Mouse (Mus musculus) ES-Bruce4 (cell line): ENCODE results near the gene Morn5. TPM values are rescaled to one million over a fixed set of nuclear protein-coding genes. Genes with fewer than 3 reads are reported as not detected.

ENCODE experiments used
- H3K27ac ChIP-seq: 2 replicates; pipeline ENCODE4 v1.5.1; 2012; ENCODE audit warnings: low read length, inconsistent platforms; ENCODE audit not compliant: insufficient read depth
- H3K27me3 ChIP-seq: 2 replicates; pipeline ENCODE4 v1.6.1; 2012; ENCODE audit warnings: mild to moderate bottlenecking, low read length, inconsistent platforms; ENCODE audit not compliant: control insufficient read depth, poor library complexity, insufficient read depth, severe bottlenecking
- H3K36me3 ChIP-seq: 2 replicates; pipeline ENCODE4 v1.6.1; 2012; ENCODE audit warnings: inconsistent platforms, mild to moderate bottlenecking, low read length, moderate library complexity; ENCODE audit not compliant: control insufficient read depth, poor library complexity, insufficient read depth, severe bottlenecking
- H3K4me1 ChIP-seq: one replicate; pipeline ENCODE4 v1.8.1; 2011; ENCODE audit warnings: low read length; ENCODE audit not compliant: control insufficient read depth, insufficient read depth
- H3K4me3 ChIP-seq: 2 replicates; pipeline ENCODE4 v1.5.1; 2011; ENCODE audit warnings: low read depth, mild to moderate bottlenecking, low read length
- H3K9ac ChIP-seq: 2 replicates; pipeline ENCODE4 v1.6.1; 2012; ENCODE audit warnings: low read depth, mild to moderate bottlenecking, inconsistent platforms; ENCODE audit not compliant: poor library complexity, severe bottlenecking
- H3K9me3 ChIP-seq: replicated peaks from 2 replicates; pipeline ENCODE4 v1.6.1; 2012; ENCODE audit warnings: mild to moderate bottlenecking, low read length, inconsistent platforms; ENCODE audit not compliant: control insufficient read depth, poor library complexity, insufficient read depth, severe bottlenecking
- CTCF ChIP-seq: IDR thresholded peaks from one replicate; pipeline ENCODE4 v1.8.1; 2011; ENCODE audit warnings: low read depth, low read length
- EP300 ChIP-seq: IDR thresholded peaks from 2 replicates; pipeline ENCODE4 v1.6.1; 2011; ENCODE audit warnings: low read depth, low read length; ENCODE audit not compliant: insufficient read depth
- POLR2A ChIP-seq: IDR thresholded peaks from one replicate; pipeline ENCODE4 v1.8.1; 2011; ENCODE audit warnings: low read length; ENCODE audit not compliant: insufficient read depth
- polyA plus RNA-seq: library from polyadenylated mRNA; stranded (reverse); fragments of >200 nt; gene quantifications from 2 replicates; pipeline ENCODE4 v1.2.4, GENCODE M21; 2011; ENCODE audit warnings: low read depth; ENCODE audit not compliant: missing spikeins, insufficient read depth, insufficient read length

The Morn5 gene
- polyA plus RNA-seq, 1 experiment, result not detected

DNA sequence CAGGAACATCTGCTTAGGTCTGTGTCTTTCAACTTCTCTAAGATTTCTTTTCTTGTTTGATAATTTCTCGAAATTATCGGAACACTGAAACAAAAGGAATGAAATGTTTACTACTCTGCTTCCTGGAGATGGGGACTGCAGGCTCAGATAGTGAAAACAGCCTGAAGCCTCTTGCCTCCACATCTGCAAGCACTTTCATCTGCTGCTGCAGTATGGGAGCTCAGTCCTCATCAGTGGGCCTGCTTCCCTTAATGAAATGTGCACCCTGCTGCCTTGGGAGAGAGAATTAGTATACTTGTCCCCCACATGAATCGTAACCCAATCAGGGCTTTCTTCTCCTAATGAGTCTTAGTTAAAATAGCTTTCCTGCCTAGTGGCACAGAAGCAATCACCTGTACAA lies 79.8 kb downstream of the Morn5 start:
- peaks cover 33% of the 10 kb centered on the region for H3K36me3 ChIP-seq
- no peak overlapping the region for H3K9ac ChIP-seq
- no peaks in the 10 kb centered on the region for H3K4me1 ChIP-seq
- H3K27ac ChIP-seq, result no peak overlapping the region
- H3K4me3 ChIP-seq, result no peak overlapping the region
- TF ChIP-seq POLR2A (no peak), EP300 (no peak), CTCF (no peak)
- H3K27me3 ChIP-seq, result no peaks in the 10 kb centered on the region
- no peaks in the 10 kb centered on the region for H3K9me3 ChIP-seq

Other genes starting within 250 kb of the Morn5 start
- gene Ttll11, start 69.5 kb upstream of the Morn5 start, polyA plus RNA-seq, result not detected in 2 replicates
- 59.0 and 65.7 TPM in 2 replicates for gene Ndufa8, start 52 bp upstream of the Morn5 start, polyA plus RNA-seq
- 0.94 and 1.1 TPM in 2 replicates for gene Lhx6, start 56.0 kb downstream of the Morn5 start, polyA plus RNA-seq
- 28.3 and 35.9 TPM in 2 replicates for gene Mrrf, start 86.9 kb downstream of the Morn5 start, polyA plus RNA-seq
- 33.6 and 40.6 TPM in 2 replicates for gene Rbm18, start 87.3 kb downstream of the Morn5 start, polyA plus RNA-seq
- gene Ptgs1, start 181.0 kb downstream of the Morn5 start, polyA plus RNA-seq, result 2.2 and 2.3 TPM in 2 replicates